Mouse (Mus musculus): ENCODE measurements around the gene Zpr1.

GRCm38 (mm10) chr9:46224945-46225660 lies 47.8 kb upstream of the Zpr1 start:
- TF ChIP-seq CTCF (IDR thresholded peaks at IDR 0.05; ENCODE audit: borderline replicate concordance, control insufficient read depth, extremely low read depth, insufficient read depth, low read length, poor library complexity) (no peak), POLR2A (IDR thresholded peaks at IDR 0.05; ENCODE audit: control insufficient read depth, extremely low read depth, insufficient read depth, low read length, poor library complexity) (no peak)
